22 mouse cellular contexts compared by ENCODE assay signal in the genomic region with DNA sequence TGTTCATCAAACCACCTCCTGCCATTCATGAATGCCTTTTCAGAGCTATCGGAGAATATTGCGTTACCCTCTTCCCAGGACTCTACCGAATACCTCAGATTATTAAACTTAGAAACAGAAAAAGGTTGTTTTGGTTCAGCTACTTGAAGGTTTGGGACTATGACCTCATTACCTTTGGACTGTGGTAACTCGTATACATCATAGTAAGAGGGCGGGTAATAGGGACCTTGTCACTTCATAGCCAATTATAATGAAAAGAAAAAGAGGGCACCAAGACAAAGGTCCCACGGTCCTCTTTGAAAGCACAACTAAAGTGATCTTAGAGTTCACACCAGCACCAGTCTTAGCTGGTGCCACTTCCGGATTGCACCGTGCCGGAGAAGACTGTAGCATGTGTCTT. TPM values are rescaled to one million over a fixed set of nuclear protein-coding genes. Genes with fewer than 3 reads are reported as not detected.
DNase-seq lines count a peak whose midpoint lies in the region; ATAC-seq and TF ChIP-seq lines count a peak whose summit lies in the region.
"Had no signal": no experiment of that assay in that cellular context is flagged by ENCODE, and none has a peak within 500 bp of the region (broad histone marks: within the 10 kb centered on the region; RNA-seq: fewer than 3 reads in every experiment).

No protein-coding gene starts in this region.

- WGBS in intestine, embryonic 16.5 days = 91% methylated on average over 9 of the region's 9 CpGs
- WGBS in intestine, embryonic 15.5 days = 93% methylated on average over 9 of the region's 9 CpGs
- 90% methylated on average over 9 of the region's 9 CpGs for WGBS in liver, embryonic 13.5 days (ENCODE audit: insufficient replicate concordance)
- WGBS in liver, embryonic 11.5 days = 94% methylated on average over 9 of the region's 9 CpGs

- no peak for TF ChIP-seq CTCF in MEL (IDR thresholded peaks at IDR 0.05 in 2 of 3, conservative IDR thresholded peaks at IDR 0.05 in 1 of 3; ENCODE audit: control insufficient read depth in 1 of 3, insufficient read depth in 1 of 3, low read depth in 2 of 3, low read length in 3 of 3, poor library complexity in 1 of 3, severe bottlenecking in 1 of 3)

- ATAC-seq in intestine, embryonic 16.5 days = peak; percentile 42; the same call in 1 of the 2 replicates
- no peak for ATAC-seq in intestine, embryonic 15.5 days
- ATAC-seq in liver, embryonic 13.5 days (ENCODE audit: low read depth) = no peak
- ATAC-seq in liver, embryonic 11.5 days (replicated peaks; ENCODE audit: low FRiP score) = no peak
- ATAC-seq: CD4-positive, CD25-positive, alpha-beta regulatory T cell, adult 4 months; forebrain, embryonic 13.5 days; forebrain, embryonic 15.5 days had no signal

- peak; percentile 27 for DNase-seq in kidney, adult 9 months
- DNase-seq in kidney, adult 18-20 months = no peak
- DNase-seq in liver, embryonic 13.5 days = no peak
- no peak for DNase-seq in liver, embryonic 11.5 days (ENCODE audit: low spot score)
- no peak for DNase-seq in MEL (ENCODE audit: low read depth, low spot score)
- DNase-seq: adrenal gland, adult 2 months; adrenal gland, postnatal 10 days; adrenal gland, postnatal 25 days; cerebellum, adult 11 months; cerebellum, adult 18-20 months; cerebellum, adult 8-10 months; cerebellum, adult 9-11 months; cerebellum, postnatal 14 days; cerebellum, postnatal 36 days had no signal

- H3K27ac ChIP-seq in intestine, embryonic 16.5 days (ENCODE audit: low read length) = no peak overlapping the region
- H3K27ac ChIP-seq in intestine, embryonic 15.5 days = no peak overlapping the region
- H3K27ac ChIP-seq in liver, embryonic 13.5 days = 0 out of 2 replicates have a peak overlapping the region, but pooled peaks have one; percentile 26
- no peak overlapping the region for H3K27ac ChIP-seq in liver, embryonic 11.5 days (ENCODE audit: low read depth, low read length)
- H3K27ac ChIP-seq in MEL (ENCODE audit: control insufficient read depth, low read depth, low read length) = peak overlapping the region; percentile 88
- H3K27ac ChIP-seq: embryonic facial prominence, embryonic 10.5 days; embryonic facial prominence, embryonic 12.5 days; forebrain, embryonic 13.5 days; forebrain, embryonic 15.5 days had no signal

- no peak for TF ChIP-seq EP300 in MEL (IDR thresholded peaks at IDR 0.05; ENCODE audit: low read depth in 1 of 2, low read length in 2 of 2)

- H3K4me3 ChIP-seq in intestine, embryonic 16.5 days (ENCODE audit: low read length) = no peak overlapping the region
- no peak overlapping the region for H3K4me3 ChIP-seq in intestine, embryonic 15.5 days (replicated peaks)
- no peak overlapping the region for H3K4me3 ChIP-seq in liver, embryonic 13.5 days (replicated peaks)
- no peak overlapping the region for H3K4me3 ChIP-seq in liver, embryonic 11.5 days (ENCODE audit: low read depth, low read length)
- no peak overlapping the region; a peak in 1 of 4 replicates for H3K4me3 ChIP-seq in MEL (ENCODE audit: control insufficient read depth in 1 of 2, insufficient read depth in 1 of 2, low read depth in 2 of 2, low read length in 2 of 2)
- H3K4me3 ChIP-seq: embryonic facial prominence, embryonic 10.5 days; embryonic facial prominence, embryonic 12.5 days; forebrain, embryonic 13.5 days; forebrain, embryonic 15.5 days had no signal

- H3K36me3 ChIP-seq in intestine, embryonic 16.5 days (ENCODE audit: control insufficient read depth, insufficient read depth, low read length) = no peaks in the 10 kb centered on the region; the same call in 1 of the 2 replicates
- H3K36me3 ChIP-seq in intestine, embryonic 15.5 days = no peaks in the 10 kb centered on the region
- peaks cover 16% of the 10 kb centered on the region for H3K36me3 ChIP-seq in liver, embryonic 13.5 days
- peaks cover 3% of the 10 kb centered on the region; the same call in 1 of the 2 replicates for H3K36me3 ChIP-seq in liver, embryonic 11.5 days (ENCODE audit: control insufficient read depth, insufficient read depth, low read length)
- peaks cover 0 to 41% of the 10 kb centered on the region in 2 experiments; a peak in 2 of 4 replicates for H3K36me3 ChIP-seq in MEL (ENCODE audit: control insufficient read depth in 1 of 2, insufficient read depth in 2 of 2, low read length in 2 of 2)

- H3K9ac ChIP-seq in intestine, embryonic 16.5 days (ENCODE audit: low read depth, low read length) = no peak overlapping the region
- H3K9ac ChIP-seq in intestine, embryonic 15.5 days = no peak overlapping the region
- H3K9ac ChIP-seq in liver, embryonic 13.5 days = no peak overlapping the region
- H3K9ac ChIP-seq in liver, embryonic 11.5 days (ENCODE audit: low read depth, low read length) = no peak overlapping the region
- 0 out of 2 replicates have a peak overlapping the region, but pooled peaks have one; percentile 38 for H3K9ac ChIP-seq in MEL (ENCODE audit: control insufficient read depth, low read depth, low read length, poor library complexity, severe bottlenecking)
- H3K9ac ChIP-seq: embryonic facial prominence, embryonic 12.5 days; forebrain, embryonic 13.5 days; forebrain, embryonic 15.5 days had no signal

- no peaks in the 10 kb centered on the region for H3K27me3 ChIP-seq in intestine, embryonic 16.5 days (replicated peaks; ENCODE audit: control insufficient read depth, insufficient read depth, low read length)
- no peaks in the 10 kb centered on the region for H3K27me3 ChIP-seq in intestine, embryonic 15.5 days (replicated peaks)
- no peaks in the 10 kb centered on the region for H3K27me3 ChIP-seq in liver, embryonic 13.5 days
- H3K27me3 ChIP-seq in liver, embryonic 11.5 days (replicated peaks; ENCODE audit: control insufficient read depth, insufficient read depth, low read length) = no peaks in the 10 kb centered on the region
- no peaks in the 10 kb centered on the region for H3K27me3 ChIP-seq in MEL (ENCODE audit: control insufficient read depth in 1 of 2, insufficient read depth in 2 of 2, low read length in 2 of 2)
- H3K27me3 ChIP-seq: CH12.LX; embryonic facial prominence, embryonic 12.5 days; forebrain, embryonic 13.5 days; forebrain, embryonic 15.5 days had no signal

- TF ChIP-seq POLR2A in MEL (IDR thresholded peaks at IDR 0.05; ENCODE audit: control insufficient read depth in 1 of 2, insufficient read depth in 1 of 2, low read depth in 1 of 2, low read length in 2 of 2, poor library complexity in 1 of 2) = no peak

- no peak for TF ChIP-seq RAD21 in MEL (IDR thresholded peaks at IDR 0.05; ENCODE audit: low read depth, low read length)

- no peaks in the 10 kb centered on the region for H3K4me1 ChIP-seq in intestine, embryonic 16.5 days (ENCODE audit: control insufficient read depth, insufficient read depth, low read length)
- H3K4me1 ChIP-seq in intestine, embryonic 15.5 days (replicated peaks) = no peaks in the 10 kb centered on the region
- peaks cover 15% of the 10 kb centered on the region for H3K4me1 ChIP-seq in liver, embryonic 13.5 days (replicated peaks)
- H3K4me1 ChIP-seq in liver, embryonic 11.5 days (replicated peaks; ENCODE audit: control insufficient read depth, insufficient read depth, low read length) = no peaks in the 10 kb centered on the region
- H3K4me1 ChIP-seq in MEL (ENCODE audit: control insufficient read depth in 1 of 2, insufficient read depth in 2 of 2, low read length in 2 of 2) = peaks cover 15 to 40% of the 10 kb centered on the region in 2 experiments
- H3K4me1 ChIP-seq: embryonic facial prominence, embryonic 10.5 days; embryonic facial prominence, embryonic 12.5 days; forebrain, embryonic 13.5 days; forebrain, embryonic 15.5 days had no signal

- H3K9me3 ChIP-seq in intestine, embryonic 16.5 days (ENCODE audit: control insufficient read depth, low read length) = no peaks in the 10 kb centered on the region
- H3K9me3 ChIP-seq in intestine, embryonic 15.5 days = no peaks in the 10 kb centered on the region
- no peaks in the 10 kb centered on the region for H3K9me3 ChIP-seq in liver, embryonic 13.5 days (replicated peaks)
- H3K9me3 ChIP-seq in liver, embryonic 11.5 days (ENCODE audit: control insufficient read depth, low read length) = no peaks in the 10 kb centered on the region
- H3K9me3 ChIP-seq in MEL (replicated peaks; ENCODE audit: insufficient read depth, low read length) = no peaks in the 10 kb centered on the region
- H3K9me3 ChIP-seq: embryonic facial prominence, embryonic 10.5 days; embryonic facial prominence, embryonic 12.5 days; forebrain, embryonic 13.5 days; forebrain, embryonic 15.5 days had no signal

- H3K4me2 ChIP-seq in intestine, embryonic 16.5 days (ENCODE audit: low read depth, low read length) = no peak overlapping the region
- no peak overlapping the region for H3K4me2 ChIP-seq in intestine, embryonic 15.5 days (replicated peaks)
- no peak overlapping the region for H3K4me2 ChIP-seq in liver, embryonic 13.5 days
- H3K4me2 ChIP-seq in liver, embryonic 11.5 days = no peak overlapping the region
- H3K4me2 ChIP-seq: embryonic facial prominence, embryonic 12.5 days; forebrain, embryonic 13.5 days; forebrain, embryonic 15.5 days had no signal

- H3K79me2 ChIP-seq in MEL (ENCODE audit: control insufficient read depth, insufficient read depth, low read length, poor library complexity) = no peaks in the 10 kb centered on the region

TF ChIP-seq in MEL, 35 proteins besides CTCF, POLR2A, EP300 and RAD21 (continues in another document):
- TF ChIP-seq UBTF (IDR thresholded peaks at IDR 0.05; ENCODE audit: borderline replicate concordance, insufficient read depth, low read depth, low read length) = no peak
- no peak for TF ChIP-seq MAFK (IDR thresholded peaks at IDR 0.05; ENCODE audit: borderline replicate concordance, low read depth, low read length)
- TF ChIP-seq TBP (IDR thresholded peaks at IDR 0.05; ENCODE audit: low read depth, low read length) = no peak

RNA-seq across cellular contexts. Expression of a gene that starts 35.0 kb away (rescaled TPM):
- polyA plus RNA-seq in intestine, embryonic 16.5 days (2015; fragmentation: Nextera tagmentation; extraction: Ambion mirVana) = 3.0 and 3.3 TPM in 2 replicates
- 3.7 and 3.8 TPM in 2 replicates for polyA plus RNA-seq in intestine, embryonic 15.5 days (2015; fragmentation: Nextera tagmentation; extraction: Ambion mirVana)
- polyA plus RNA-seq in liver, embryonic 13.5 days (2015; fragmentation: Nextera tagmentation; extraction: Ambion mirVana) = 3.5 and 4.2 TPM in 2 replicates
- 5.4 and 6.5 TPM in 2 replicates for polyA plus RNA-seq in liver, embryonic 11.5 days (2014; fragmentation: Nextera tagmentation; extraction: Ambion mirVana)
- 5.2 and 5.5 TPM in 2 replicates for total RNA-seq in MEL (2012; rRNA removed)
- 1 to 10 TPM in 1 of 2 experiments, not detected in 1; 3.8 TPM for polyA plus RNA-seq in MEL (2012; ENCODE audit: insufficient read depth in 1 of 2, insufficient read length in 2 of 2, low read depth in 1 of 2, low replicate concordance in 2 of 2, missing spikeins in 1 of 2)

RNA-seq across cellular contexts. Expression of a gene that starts 35.2 kb away (rescaled TPM):
- 13.8 and 14.1 TPM in 2 replicates for polyA plus RNA-seq in intestine, embryonic 16.5 days (2015; fragmentation: Nextera tagmentation; extraction: Ambion mirVana)
- polyA plus RNA-seq in intestine, embryonic 15.5 days (2015; fragmentation: Nextera tagmentation; extraction: Ambion mirVana) = 16.6 and 19.3 TPM in 2 replicates
- polyA plus RNA-seq in liver, embryonic 13.5 days (2015; fragmentation: Nextera tagmentation; extraction: Ambion mirVana) = 6.0 and 7.5 TPM in 2 replicates
- 18.5 and 21.0 TPM in 2 replicates for polyA plus RNA-seq in liver, embryonic 11.5 days (2014; fragmentation: Nextera tagmentation; extraction: Ambion mirVana)
- total RNA-seq in MEL (2012; rRNA removed) = 6.7 and 8.9 TPM in 2 replicates
- polyA plus RNA-seq in MEL (2012; ENCODE audit: insufficient read depth in 1 of 2, insufficient read length in 2 of 2, low read depth in 1 of 2, low replicate concordance in 2 of 2, missing spikeins in 1 of 2) = 1 to 10 TPM in 1 of 2 experiments, not detected in 1; 7.5 TPM
- total RNA-seq: CH12.LX had no signal

Comparison
In these comparisons a context has a peak if more than half of its experiments do, and no peak if none do; other contexts are left out.
1. H3K27ac ChIP-seq: peak in liver, embryonic 13.5 days (single experiment) and MEL (single experiment); none in intestine, embryonic 16.5 days (single experiment), intestine, embryonic 15.5 days (single experiment) and liver, embryonic 11.5 days (single experiment).